Mouse (Mus musculus) midbrain, embryonic 15.5 days (tissue): ENCODE results near the gene Stxbp5. TPM values are rescaled to one million over a fixed set of nuclear protein-coding genes. Genes with fewer than 3 reads are reported as not detected.

Experiments
- ATAC-seq: fragments of 200-750 bp; cut with Nextera tagmentation; replicated peaks from 2 replicates; pipeline ENCODE4 v1.8.0; 2017; ENCODE audit warnings: moderate TSS enrichment
- H3K27ac ChIP-seq: fragments of 300-500 bp; sonication (generic); 2 replicates; pipeline ENCODE4 v1.5.1; 2015; ENCODE audit warnings: mild to moderate bottlenecking, inconsistent platforms
- H3K27me3 ChIP-seq: fragments of 300-500 bp; sonication (generic); replicated peaks from 2 replicates; pipeline ENCODE4 v1.6.1; 2015; ENCODE audit warnings: inconsistent platforms
- H3K36me3 ChIP-seq: fragments of 300-500 bp; sonication (generic); replicated peaks from 2 replicates; pipeline ENCODE4 v1.6.1; 2015; ENCODE audit warnings: inconsistent platforms
- H3K4me1 ChIP-seq: fragments of 300-500 bp; sonication (generic); 2 replicates; pipeline ENCODE4 v1.6.1; 2015; ENCODE audit warnings: inconsistent platforms
- H3K4me2 ChIP-seq: fragments of 300-500 bp; sonication (generic); 2 replicates; pipeline ENCODE4 v1.6.1; 2015; ENCODE audit warnings: inconsistent platforms, mild to moderate bottlenecking, moderate library complexity
- H3K4me3 ChIP-seq: fragments of 300-500 bp; sonication (generic); 2 replicates; pipeline ENCODE4 v1.5.1; 2015; ENCODE audit warnings: mild to moderate bottlenecking, inconsistent platforms
- H3K9ac ChIP-seq: fragments of 300-500 bp; sonication (generic); 2 replicates; pipeline ENCODE4 v1.6.1; 2015; ENCODE audit warnings: mild to moderate bottlenecking, inconsistent platforms
- H3K9me3 ChIP-seq: fragments of 300-500 bp; sonication (generic); 2 replicates; pipeline ENCODE4 v1.6.1; 2016; ENCODE audit warnings: inconsistent platforms
- WGBS: fragments of 180-500 bp; shearing (Covaris S2); methylation state at CpG from one replicate; pipeline ENCODE4 v1.1.7; 2015; ENCODE audit warnings: mixed read lengths; 5-methylcytosine and 5-hydroxymethylcytosine counted together
- polyA plus RNA-seq: library from polyadenylated mRNA; unstranded; fragments of >200 nt; fragmentation: Nextera tagmentation; extraction: Ambion mirVana; gene quantifications from 2 replicates; pipeline ENCODE4 v1.2.1, GENCODE M21; 2015

Gene Stxbp5
- polyA plus RNA-seq, 1 experiment from 2014 or later = 10.6 TPM

- 61% methylated on average over 7 of the region's 7 CpGs for WGBS
- Histone ChIP-seq H3K9ac (no peak overlapping the region), H3K27me3 (no peaks in the 10 kb centered on the region), H3K4me1 (no peaks in the 10 kb centered on the region), H3K27ac (no peak overlapping the region), H3K4me2 (no peak overlapping the region), H3K4me3 (no peak overlapping the region), H3K9me3 (no peaks in the 10 kb centered on the region), H3K36me3 (0 out of 2 replicates have a peak, but pooled peaks cover 2% of the 10 kb centered on the region)
- no peak for ATAC-seq
These were observed 61.5 kb downstream of the Stxbp5 start for GRCm38 (mm10) chr10:9839408-9839807.

DNA sequence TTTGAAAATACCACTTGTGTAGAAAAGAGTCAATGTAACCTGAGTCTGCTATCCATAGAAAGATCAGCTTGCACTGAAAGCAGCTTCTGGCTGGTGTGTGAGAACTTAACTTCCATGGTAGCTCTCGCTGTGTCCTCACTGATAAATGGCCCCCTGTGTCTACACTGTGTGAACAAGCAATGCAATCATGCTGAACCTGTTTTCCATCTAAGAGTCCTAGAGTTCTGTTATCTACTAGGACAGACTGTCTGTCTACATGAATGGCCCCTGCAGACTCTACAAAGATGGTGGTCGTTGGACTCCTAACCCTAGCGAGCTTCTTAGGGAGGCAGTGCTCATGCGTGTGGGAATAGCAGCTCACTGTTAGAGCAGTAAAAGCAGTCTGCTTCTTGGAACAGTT is 65.9 kb downstream of the Stxbp5 start:
- Histone ChIP-seq H3K4me2 (no peak overlapping the region), H3K27me3 (no peaks in the 10 kb centered on the region), H3K36me3 (0 out of 2 replicates have a peak, but pooled peaks cover 3% of the 10 kb centered on the region), H3K27ac (no peak overlapping the region), H3K9ac (no peak overlapping the region), H3K4me3 (no peak overlapping the region), H3K9me3 (no peaks in the 10 kb centered on the region), H3K4me1 (no peaks in the 10 kb centered on the region)
- 83% methylated on average over 4 of the region's 4 CpGs for WGBS
- ATAC-seq = no peak

DNA sequence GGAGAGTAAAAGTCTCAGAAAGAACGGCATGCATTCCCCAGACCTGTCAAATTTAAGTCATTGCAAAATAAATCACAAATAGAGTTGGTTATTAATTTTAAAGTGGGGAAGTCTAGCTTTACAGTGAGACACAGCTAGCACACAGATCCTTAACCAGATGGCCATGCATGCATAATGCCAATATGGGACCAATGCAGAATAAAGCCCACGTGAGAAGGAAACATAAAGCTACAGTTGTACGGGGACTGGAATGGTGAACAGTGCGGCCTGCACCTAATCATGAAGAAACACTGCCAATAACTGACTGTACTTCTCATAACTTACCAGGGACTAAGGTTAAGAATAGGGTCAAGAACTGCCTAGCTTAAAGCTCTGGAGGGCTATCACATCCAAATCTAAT is 67.9 kb downstream of the Stxbp5 start:
- Histone ChIP-seq H3K4me1 (no peaks in the 10 kb centered on the region), H3K9ac (no peak overlapping the region), H3K27ac (no peak overlapping the region), H3K27me3 (no peaks in the 10 kb centered on the region), H3K9me3 (no peaks in the 10 kb centered on the region), H3K4me2 (no peak overlapping the region), H3K4me3 (no peak overlapping the region), H3K36me3 (0 out of 2 replicates have a peak, but pooled peaks cover 3% of the 10 kb centered on the region)
- ATAC-seq = no peak
- WGBS = 73% methylated on average over 4 of the region's 4 CpGs

DNA sequence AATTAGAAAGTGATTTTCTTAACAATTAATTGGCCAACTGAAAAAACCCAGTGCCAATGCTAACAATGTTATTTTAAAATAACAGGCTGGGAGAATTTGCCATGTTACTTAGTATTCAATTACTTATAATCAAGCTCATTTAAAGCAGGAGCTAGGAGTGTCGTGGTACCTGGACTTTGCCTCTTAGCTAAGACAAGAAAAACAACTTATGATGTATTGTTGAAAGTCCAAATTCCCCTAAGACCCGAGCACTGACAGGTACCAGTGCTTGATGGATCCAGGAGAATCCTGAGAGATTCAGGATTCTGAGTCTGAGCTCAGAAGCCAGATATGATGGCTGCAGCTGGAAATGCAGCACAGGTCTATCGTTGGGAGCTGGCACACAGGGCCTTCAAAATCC is 71.1 kb downstream of the Stxbp5 start:
- H3K27ac ChIP-seq = no peak overlapping the region
- H3K27me3 ChIP-seq = no peaks in the 10 kb centered on the region
- H3K4me1 ChIP-seq = no peaks in the 10 kb centered on the region
- H3K36me3 ChIP-seq = 0 out of 2 replicates have a peak, but pooled peaks cover 3% of the 10 kb centered on the region
- H3K4me3 ChIP-seq = no peak overlapping the region
- H3K9ac ChIP-seq = no peak overlapping the region
- no peaks in the 10 kb centered on the region for H3K9me3 ChIP-seq
- WGBS = 88% methylated on average over 3 of the region's 3 CpGs
- no peak overlapping the region for H3K4me2 ChIP-seq
- no peak for ATAC-seq

DNA sequence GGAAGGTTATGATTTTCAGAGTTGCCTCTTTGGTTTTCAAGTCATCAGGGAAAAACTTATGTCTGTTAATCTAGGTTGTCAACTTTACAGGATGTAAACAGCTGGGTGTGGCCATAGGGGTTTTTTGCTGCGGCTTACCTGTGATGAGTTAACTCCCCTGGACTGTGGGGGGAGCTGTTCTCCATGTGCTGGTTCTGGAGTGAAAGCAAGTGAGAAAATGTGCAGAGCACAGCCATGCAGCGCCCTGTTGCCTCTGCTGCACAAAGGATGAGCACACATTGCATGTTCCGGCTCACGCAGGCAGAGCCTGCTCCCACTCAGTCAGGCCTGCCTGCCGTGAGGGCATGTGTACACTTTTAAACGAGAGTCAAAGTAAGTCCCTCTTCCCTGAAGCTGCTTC is 79.6 kb downstream of the Stxbp5 start:
- no peak for ATAC-seq
- H3K36me3 ChIP-seq = no peaks in the 10 kb centered on the region
- no peaks in the 10 kb centered on the region for H3K27me3 ChIP-seq
- no peak overlapping the region for H3K4me3 ChIP-seq
- WGBS = 67% methylated on average over 6 of the region's 6 CpGs
- no peaks in the 10 kb centered on the region for H3K9me3 ChIP-seq
- no peaks in the 10 kb centered on the region for H3K4me1 ChIP-seq
- no peak overlapping the region for H3K9ac ChIP-seq
- H3K4me2 ChIP-seq = no peak overlapping the region
- no peak overlapping the region for H3K27ac ChIP-seq

DNA sequence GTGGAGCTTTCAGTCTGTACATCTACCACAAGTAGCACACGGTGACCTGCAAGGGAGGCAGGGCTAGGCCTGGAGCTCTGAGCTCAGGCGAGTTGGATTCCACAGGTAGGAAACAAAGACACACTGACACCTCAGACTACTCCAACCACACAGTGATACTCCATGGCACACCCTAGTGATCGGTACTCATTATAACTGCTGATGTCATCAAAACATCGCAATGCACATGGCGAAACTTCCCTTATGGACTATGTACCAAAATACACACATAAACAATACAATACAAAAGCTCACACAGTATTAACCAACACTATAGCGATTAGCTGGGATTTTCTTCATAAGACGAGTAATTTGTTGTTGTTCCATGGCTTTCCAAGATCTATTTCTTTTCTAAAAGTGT is 82.3 kb downstream of the Stxbp5 start:
- H3K9me3 ChIP-seq = no peaks in the 10 kb centered on the region
- H3K9ac ChIP-seq = no peak overlapping the region
- no peak for ATAC-seq
- no peak overlapping the region for H3K4me2 ChIP-seq
- H3K27ac ChIP-seq = no peak overlapping the region
- H3K36me3 ChIP-seq = no peaks in the 10 kb centered on the region
- WGBS = 95% methylated on average over 7 of the region's 7 CpGs
- no peaks in the 10 kb centered on the region for H3K27me3 ChIP-seq
- no peak overlapping the region for H3K4me3 ChIP-seq
- no peaks in the 10 kb centered on the region for H3K4me1 ChIP-seq

GRCm38 (mm10) chr10:9813926-9814325 is 87.0 kb downstream of the Stxbp5 start:
- H3K36me3 ChIP-seq = no peaks in the 10 kb centered on the region
- no peak overlapping the region for H3K4me3 ChIP-seq
- no peaks in the 10 kb centered on the region for H3K9me3 ChIP-seq
- H3K4me2 ChIP-seq = no peak overlapping the region
- no peak overlapping the region for H3K9ac ChIP-seq
- ATAC-seq = peak; percentile 91
- H3K27ac ChIP-seq = no peak overlapping the region
- H3K27me3 ChIP-seq = no peaks in the 10 kb centered on the region
- WGBS = 65% methylated on average over 4 of the region's 4 CpGs
- no peaks in the 10 kb centered on the region for H3K4me1 ChIP-seq

DNA sequence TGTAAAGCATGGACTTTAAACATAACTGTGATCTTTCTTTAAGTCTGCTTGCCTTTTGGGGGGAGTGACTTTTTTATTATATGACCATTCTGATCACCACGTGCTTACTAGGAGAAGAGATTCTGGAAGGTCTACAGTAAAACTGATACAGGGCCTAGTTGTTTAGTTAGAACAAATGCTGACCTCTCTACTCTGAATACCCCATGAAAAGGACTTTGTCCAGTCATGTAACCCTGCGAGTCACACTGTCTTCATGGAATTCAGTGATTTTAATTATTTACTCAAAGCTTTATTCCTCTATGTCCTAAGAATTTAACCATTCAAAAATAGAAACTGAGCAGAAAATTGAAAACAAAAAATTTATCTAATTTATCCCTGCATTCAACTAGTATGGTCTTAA is 93.3 kb downstream of the Stxbp5 start:
- no peaks in the 10 kb centered on the region for H3K27me3 ChIP-seq
- H3K4me3 ChIP-seq = no peak overlapping the region
- no peaks in the 10 kb centered on the region for H3K36me3 ChIP-seq
- ATAC-seq = no peak
- H3K4me2 ChIP-seq = no peak overlapping the region
- WGBS = 84% methylated on average over 2 of the region's 2 CpGs
- H3K9ac ChIP-seq = no peak overlapping the region
- no peaks in the 10 kb centered on the region for H3K9me3 ChIP-seq
- no peaks in the 10 kb centered on the region for H3K4me1 ChIP-seq
- H3K27ac ChIP-seq = no peak overlapping the region

GRCm38 (mm10) chr10:9805341-9805740 is 95.5 kb downstream of the Stxbp5 start:
- WGBS = 39% methylated on average over 3 of the region's 3 CpGs
- no peaks in the 10 kb centered on the region for H3K4me1 ChIP-seq
- H3K9me3 ChIP-seq = no peaks in the 10 kb centered on the region
- no peak overlapping the region for H3K27ac ChIP-seq
- H3K4me2 ChIP-seq = no peak overlapping the region
- no peak overlapping the region for H3K9ac ChIP-seq
- no peaks in the 10 kb centered on the region for H3K27me3 ChIP-seq
- no peaks in the 10 kb centered on the region for H3K36me3 ChIP-seq
- H3K4me3 ChIP-seq = no peak overlapping the region
- ATAC-seq = 0 out of 2 replicates have a peak, but pooled peaks have one; percentile 54

DNA sequence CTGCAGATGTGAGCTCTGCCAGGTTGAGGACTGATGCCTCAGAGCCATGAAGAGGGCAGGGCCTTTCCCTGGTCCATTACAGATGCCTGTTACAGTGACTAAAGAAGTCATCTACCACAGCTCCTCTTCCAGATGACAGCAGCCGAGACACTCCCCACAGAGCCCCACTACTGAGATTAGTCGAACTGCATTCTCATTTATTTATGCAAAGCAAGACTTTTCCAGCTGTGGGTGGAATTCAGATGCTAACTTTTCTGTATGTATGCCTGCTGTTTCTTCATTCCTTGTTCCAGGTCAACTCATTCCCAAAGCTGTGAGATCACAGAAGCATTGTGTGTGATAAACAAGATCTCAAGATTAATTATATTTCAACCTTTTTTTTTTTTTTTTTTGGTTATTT is 97.8 kb downstream of the Stxbp5 start:
- no peak overlapping the region for H3K9ac ChIP-seq
- H3K4me3 ChIP-seq = no peak overlapping the region
- H3K4me1 ChIP-seq = no peaks in the 10 kb centered on the region
- H3K9me3 ChIP-seq = no peaks in the 10 kb centered on the region
- H3K36me3 ChIP-seq = 0 out of 2 replicates have a peak, but pooled peaks cover 3% of the 10 kb centered on the region
- ATAC-seq = no peak
- no peaks in the 10 kb centered on the region for H3K27me3 ChIP-seq
- WGBS = 25% methylated on average over 2 of the region's 2 CpGs
- no peak overlapping the region for H3K4me2 ChIP-seq
- H3K27ac ChIP-seq = no peak overlapping the region

GRCm38 (mm10) chr10:9801571-9801970 is 99.3 kb downstream of the Stxbp5 start:
- WGBS = 36% methylated on average over 1 of the region's 1 CpGs
- Histone ChIP-seq H3K9me3 (no peaks in the 10 kb centered on the region), H3K4me3 (no peak overlapping the region), H3K27ac (no peak overlapping the region), H3K4me2 (no peak overlapping the region), H3K27me3 (no peaks in the 10 kb centered on the region), H3K4me1 (no peaks in the 10 kb centered on the region), H3K36me3 (peaks cover 13% of the 10 kb centered on the region), H3K9ac (no peak overlapping the region)
- ATAC-seq = no peak

GRCm38 (mm10) chr10:9799085-9799484 is 101.8 kb downstream of the Stxbp5 start:
- H3K27ac ChIP-seq = no peak overlapping the region
- H3K4me3 ChIP-seq = no peak overlapping the region
- H3K9me3 ChIP-seq = no peaks in the 10 kb centered on the region
- H3K4me1 ChIP-seq = no peaks in the 10 kb centered on the region
- WGBS = 93% methylated on average over 1 of the region's 1 CpGs
- no peak overlapping the region for H3K9ac ChIP-seq
- H3K36me3 ChIP-seq = peaks cover 13% of the 10 kb centered on the region
- ATAC-seq = no peak
- H3K4me2 ChIP-seq = no peak overlapping the region
- H3K27me3 ChIP-seq = no peaks in the 10 kb centered on the region

GRCm38 (mm10) chr10:9796429-9796828 is 104.5 kb downstream of the Stxbp5 start:
- Histone ChIP-seq H3K9ac (no peak overlapping the region), H3K4me1 (no peaks in the 10 kb centered on the region), H3K4me2 (no peak overlapping the region), H3K9me3 (no peaks in the 10 kb centered on the region), H3K36me3 (peaks cover 13% of the 10 kb centered on the region), H3K4me3 (no peak overlapping the region), H3K27ac (no peak overlapping the region), H3K27me3 (no peaks in the 10 kb centered on the region)
- no peak for ATAC-seq
- 90% methylated on average over 1 of the region's 1 CpGs for WGBS
